Mouse (Mus musculus): ENCODE data around the gene Flvcr1. TPM values are rescaled to one million over a fixed set of nuclear protein-coding genes. Genes with fewer than 3 reads are reported as not detected.

Flvcr1 gene
- total RNA-seq (2021): 10 to 100 TPM; 11.5 to 13.8 TPM
- long read RNA-seq, experiment 1, full-length matches to known transcripts: 2 of 3 reads
- long read RNA-seq, experiment 1, partial matches to known transcripts: 0 of 3 reads
- long read RNA-seq, experiment 1, other reads (novel, unspliced or antisense): 1 of 3 reads
- long read RNA-seq, experiment 2, full-length matches to known transcripts: 2 of 2 reads
- long read RNA-seq, experiment 2, partial matches to known transcripts: 0 of 2 reads
- long read RNA-seq, experiment 2, other reads (novel, unspliced or antisense): 0 of 2 reads

GRCm38 (mm10) chr1:191026021-191026713 lies at the start of gene Flvcr1:
Gene Flvcr1, minus strand, starts transcription at chr1:191026158.
- peak; percentile 99 for DNase-seq (ENCODE audit: low spot score)

- DNase-seq (ENCODE audit: low spot score): peak; percentile 50
Measured at GRCm38 (mm10) chr1:191075199-191075883, 49.4 kb upstream of the Flvcr1 start.

GRCm38 (mm10) chr1:191073486-191073885 lies 47.5 kb upstream of the Flvcr1 start:
- DNase-seq (ENCODE audit: low spot score): no peak

- peak; percentile 26 for DNase-seq (ENCODE audit: low spot score)
Measured at GRCm38 (mm10) chr1:191073001-191073400, 47.0 kb upstream of the Flvcr1 start.

GRCm38 (mm10) chr1:191072329-191072913 lies 46.5 kb upstream of the Flvcr1 start:
- no peak for DNase-seq (ENCODE audit: low spot score)

- DNase-seq (ENCODE audit: low spot score): no peak
Measured at GRCm38 (mm10) chr1:191071613-191072012, 45.7 kb upstream of the Flvcr1 start.

GRCm38 (mm10) chr1:191070259-191070658 lies 44.3 kb upstream of the Flvcr1 start:
- DNase-seq (ENCODE audit: low spot score): no peak

GRCm38 (mm10) chr1:191068377-191068776 lies 42.4 kb upstream of the Flvcr1 start:
- no peak for DNase-seq (ENCODE audit: low spot score)

GRCm38 (mm10) chr1:191065188-191065587 lies 39.2 kb upstream of the Flvcr1 start:
- DNase-seq (ENCODE audit: low spot score): no peak

GRCm38 (mm10) chr1:191064535-191064934 lies 38.6 kb upstream of the Flvcr1 start:
- no peak for DNase-seq (ENCODE audit: low spot score)

- DNase-seq (ENCODE audit: low spot score): no peak
Measured at GRCm38 (mm10) chr1:191063700-191064099, 37.7 kb upstream of the Flvcr1 start.

GRCm38 (mm10) chr1:191062781-191063485 lies 37.0 kb upstream of the Flvcr1 start, which contains the start of the genes Tatdn3 and Nsl1:
Gene Tatdn3, minus strand, starts transcription at chr1:191062932.
Gene Nsl1, plus strand, starts transcription at chr1:191063012.
- peak; percentile 91 for DNase-seq (ENCODE audit: low spot score)

- DNase-seq (ENCODE audit: low spot score): no peak
Measured at GRCm38 (mm10) chr1:191062241-191062780, 36.4 kb upstream of the Flvcr1 start.

- no peak for DNase-seq (ENCODE audit: low spot score)
Measured at GRCm38 (mm10) chr1:191057461-191057860, 31.5 kb upstream of the Flvcr1 start.

- no peak for DNase-seq (ENCODE audit: low spot score)
Measured at GRCm38 (mm10) chr1:191055533-191055873, 29.5 kb upstream of the Flvcr1 start.

- DNase-seq (ENCODE audit: low spot score): peak; percentile 35
Measured at GRCm38 (mm10) chr1:191054870-191055532, 29.0 kb upstream of the Flvcr1 start.

- no peak for DNase-seq (ENCODE audit: low spot score)
Measured at GRCm38 (mm10) chr1:191053555-191053954, 27.6 kb upstream of the Flvcr1 start.

- DNase-seq (ENCODE audit: low spot score): peak; percentile 77
Measured at GRCm38 (mm10) chr1:191046231-191046824, 20.4 kb upstream of the Flvcr1 start.

- DNase-seq (ENCODE audit: low spot score): no peak
Measured at GRCm38 (mm10) chr1:191045264-191045663, 19.3 kb upstream of the Flvcr1 start.

- DNase-seq (ENCODE audit: low spot score): no peak
Measured at GRCm38 (mm10) chr1:191042688-191043087, 16.7 kb upstream of the Flvcr1 start.
